27 mouse cellular contexts compared by ENCODE assay signal in genomic region chrX:72995542-72995941, GRCm38 (mm10). TPM values are rescaled to one million over a fixed set of nuclear protein-coding genes. Genes with fewer than 3 reads are reported as not detected.
A peak's percentile ranks its signal among the peaks of the same experiment; 100 is the strongest.
DNase-seq lines count a peak whose midpoint lies in the region; ATAC-seq lines count a peak whose summit lies in the region.
"Had no signal": no experiment of that assay in that cellular context is flagged by ENCODE, and none has a peak within 500 bp of the region (broad histone marks: within the 10 kb centered on the region; RNA-seq: fewer than 3 reads in every experiment).

No protein-coding gene starts in this region.

- H3K27me3 ChIP-seq in kidney, embryonic 14.5 days (ENCODE audit: control insufficient read depth, insufficient read depth, low read length), result no peaks in the 10 kb centered on the region
- H3K27me3 ChIP-seq in intestine, embryonic 16.5 days (replicated peaks; ENCODE audit: control insufficient read depth, insufficient read depth, low read length), result peaks cover 12% of the 10 kb centered on the region
- H3K27me3 ChIP-seq: CH12.LX; forebrain, embryonic 13.5 days; heart, embryonic 15.5 days; hindbrain, embryonic 15.5 days; Patski had no signal

- H3K27ac ChIP-seq in kidney, embryonic 14.5 days (ENCODE audit: low read depth, low read length), result no peak overlapping the region
- no peak overlapping the region for H3K27ac ChIP-seq in intestine, embryonic 16.5 days (ENCODE audit: low read length)
- H3K27ac ChIP-seq: forebrain, embryonic 10.5 days; forebrain, embryonic 13.5 days; gastrocnemius, adult 2 months; heart, embryonic 15.5 days; hindbrain, embryonic 15.5 days had no signal

- H3K4me1 ChIP-seq in kidney, embryonic 14.5 days (ENCODE audit: control insufficient read depth, insufficient read depth, low read length), result no peaks in the 10 kb centered on the region
- H3K4me1 ChIP-seq in intestine, embryonic 16.5 days (ENCODE audit: control insufficient read depth, insufficient read depth, low read length), result no peaks in the 10 kb centered on the region
- H3K4me1 ChIP-seq: forebrain, embryonic 10.5 days; forebrain, embryonic 13.5 days; heart, embryonic 12.5 days; heart, embryonic 15.5 days; hindbrain, embryonic 15.5 days had no signal

- H3K4me3 ChIP-seq in kidney, embryonic 14.5 days (ENCODE audit: low read length), result no peak overlapping the region
- H3K4me3 ChIP-seq in intestine, embryonic 16.5 days (ENCODE audit: low read length), result no peak overlapping the region
- H3K4me3 ChIP-seq: forebrain, embryonic 10.5 days; forebrain, embryonic 13.5 days; gastrocnemius, adult 2 months; heart, embryonic 12.5 days; heart, embryonic 15.5 days; hindbrain, embryonic 15.5 days had no signal

- ATAC-seq in kidney, embryonic 14.5 days (ENCODE audit: low FRiP score, low TSS enrichment), result no peak
- peak; percentile 55; the same call in 1 of the 2 replicates for ATAC-seq in intestine, embryonic 16.5 days
- ATAC-seq: forebrain, embryonic 13.5 days; forebrain, embryonic 16.5 days; Patski had no signal

- no peak overlapping the region for H3K9ac ChIP-seq in kidney, embryonic 14.5 days (ENCODE audit: low read depth, low read length)
- no peak overlapping the region for H3K9ac ChIP-seq in intestine, embryonic 16.5 days (ENCODE audit: low read depth, low read length)
- H3K9ac ChIP-seq: forebrain, embryonic 13.5 days; heart, embryonic 12.5 days; heart, embryonic 15.5 days; hindbrain, embryonic 15.5 days had no signal

- intact Hi-C loops in heart, postnatal 14 days (cut with DNase I), result no loop called here

- no peak overlapping the region for H3K4me2 ChIP-seq in kidney, embryonic 14.5 days (replicated peaks; ENCODE audit: low read depth, low read length)
- H3K4me2 ChIP-seq in intestine, embryonic 16.5 days (ENCODE audit: low read depth, low read length), result no peak overlapping the region
- H3K4me2 ChIP-seq: forebrain, embryonic 13.5 days; heart, embryonic 12.5 days; heart, embryonic 15.5 days; hindbrain, embryonic 15.5 days had no signal

- peak; percentile 42 for DNase-seq in heart, adult 11 months
- no peak for DNase-seq in heart, postnatal 14 days
- DNase-seq in kidney, postnatal 14 days, result peak; percentile 7
- DNase-seq in cerebellum, adult 18-20 months, result no peak
- no peak for DNase-seq in frontal cortex, postnatal 14 days (ENCODE audit: low spot score in 2 of 2)
- DNase-seq: adrenal gland, postnatal 10 days; cerebellum, adult 11-12 months; cerebellum, adult 9-10 months; cerebellum, postnatal 14 days; gastrocnemius, adult 2 months; gastrocnemius, postnatal 14 days; heart, adult 18-20 months; heart, postnatal 10 days; heart, postnatal 4 days had no signal

- no peaks in the 10 kb centered on the region for H3K9me3 ChIP-seq in kidney, embryonic 14.5 days (ENCODE audit: control insufficient read depth, low read length)
- H3K9me3 ChIP-seq in intestine, embryonic 16.5 days (ENCODE audit: control insufficient read depth, low read length), result no peaks in the 10 kb centered on the region
- H3K9me3 ChIP-seq: forebrain, embryonic 10.5 days; forebrain, embryonic 13.5 days; G1E; heart, embryonic 12.5 days; heart, embryonic 15.5 days; hindbrain, embryonic 15.5 days had no signal

- no peaks in the 10 kb centered on the region for H3K36me3 ChIP-seq in kidney, embryonic 14.5 days (ENCODE audit: control insufficient read depth, insufficient read depth, low read length)
- no peaks in the 10 kb centered on the region for H3K36me3 ChIP-seq in intestine, embryonic 16.5 days (ENCODE audit: control insufficient read depth, insufficient read depth, low read length)
- H3K36me3 ChIP-seq: forebrain, embryonic 10.5 days; G1E; heart, embryonic 12.5 days; heart, embryonic 15.5 days; hindbrain, embryonic 15.5 days had no signal

- WGBS in kidney, embryonic 14.5 days, result 73% methylated on average over 3 of the region's 3 CpGs
- WGBS in intestine, embryonic 16.5 days, result 56% methylated on average over 3 of the region's 3 CpGs

RNA-seq across cellular contexts. Expression of gene Zfp185, which starts 8.4 kb away (rescaled TPM):
- total RNA-seq in heart, postnatal 14 days (2021), result 1 to 10 TPM; 1.8 to 2.1 TPM
- 3.0 and 4.9 TPM in 2 replicates for polyA plus RNA-seq in kidney, embryonic 14.5 days (2014; fragmentation: Nextera tagmentation; extraction: Ambion mirVana)
- 4.6 and 4.9 TPM in 2 replicates for polyA plus RNA-seq in intestine, embryonic 16.5 days (2015; fragmentation: Nextera tagmentation; extraction: Ambion mirVana)
- total RNA-seq: CH12.LX had no signal
- polyA plus RNA-seq: G1E had no signal

RNA-seq across cellular contexts. Expression of gene Pnma5, which starts 41.4 kb away (rescaled TPM):
- under 1 TPM in 1 of 2 experiments, not detected in 1; 0.24 TPM for total RNA-seq in heart, postnatal 14 days (2021)
- polyA plus RNA-seq in kidney, embryonic 14.5 days (2014; fragmentation: Nextera tagmentation; extraction: Ambion mirVana), result not detected in 2 replicates
- polyA plus RNA-seq in intestine, embryonic 16.5 days (2015; fragmentation: Nextera tagmentation; extraction: Ambion mirVana), result not detected in 2 replicates
- total RNA-seq: G1E; gastrocnemius, postnatal 14 days; heart, adult 18-20 months had no signal
- polyA plus RNA-seq: embryonic facial prominence, embryonic 11.5 days; forebrain, embryonic 13.5 days; G1E; hindbrain, embryonic 11.5 days; Patski had no signal

Comparison
In these comparisons a context has a peak if more than half of its experiments do, and no peak if none do; other contexts are left out.
1. DNase-seq: peak in heart, adult 11 months (single experiment) and kidney, postnatal 14 days (single experiment); none in heart, postnatal 14 days (0 of 2), cerebellum, adult 18-20 months (0 of 2) and frontal cortex, postnatal 14 days (0 of 2).